Mouse (Mus musculus): Measurements from ENCODE around the gene March6.

March6 gene

DNA sequence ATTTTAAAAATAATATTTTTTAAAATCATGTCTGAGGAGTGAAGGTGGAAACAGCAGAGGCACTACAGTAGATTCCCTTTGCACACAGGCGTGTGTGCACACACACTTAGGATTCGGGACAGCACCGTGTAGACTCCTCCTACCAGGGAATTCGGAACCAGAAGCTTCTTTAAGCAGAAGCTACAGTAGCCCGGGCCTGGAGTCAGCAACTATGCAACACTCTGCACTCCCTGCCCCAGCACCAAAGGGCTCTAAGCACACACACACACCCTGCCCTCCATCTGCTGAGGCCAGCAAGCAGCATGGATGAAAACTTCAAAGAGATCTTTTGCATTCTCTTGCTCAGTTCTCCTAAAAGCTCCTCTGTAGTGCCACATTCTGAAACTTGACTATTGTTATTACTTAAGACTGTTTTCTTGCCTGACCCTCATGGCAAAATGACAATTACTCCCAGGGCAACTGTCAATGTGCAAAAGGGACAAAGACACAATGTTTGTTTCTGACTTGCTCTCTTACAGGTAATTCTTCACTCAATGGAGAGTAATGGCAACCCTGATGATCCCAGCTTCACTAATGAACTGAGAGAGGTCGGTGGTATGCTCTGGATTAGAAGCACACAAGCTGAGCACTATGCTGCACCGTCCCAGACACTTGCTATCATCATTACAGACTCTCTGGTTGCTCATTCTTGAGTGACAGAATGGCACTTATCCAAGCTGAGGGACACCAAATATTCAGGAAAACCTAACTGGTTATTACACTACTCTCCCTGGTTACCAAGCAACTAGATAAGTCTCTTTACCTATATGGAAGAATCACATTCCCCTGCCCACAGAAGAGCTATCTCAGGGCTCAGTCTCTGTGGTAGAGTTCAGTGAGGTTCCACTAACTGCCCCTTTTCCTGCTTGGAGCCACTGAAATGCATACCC, 20.1 kb downstream of the March6 start:
- H3K27me3 ChIP-seq (ENCODE audit: control insufficient read depth, insufficient read depth, low read length, poor library complexity, severe bottlenecking) = no peaks in the 10 kb centered on the region
- no peak for DNase-seq (ENCODE audit: low read depth, low spot score)
- H3K36me3 ChIP-seq (ENCODE audit: control insufficient read depth, insufficient read depth, low read length, poor library complexity, severe bottlenecking) = no peaks in the 10 kb centered on the region

DNA sequence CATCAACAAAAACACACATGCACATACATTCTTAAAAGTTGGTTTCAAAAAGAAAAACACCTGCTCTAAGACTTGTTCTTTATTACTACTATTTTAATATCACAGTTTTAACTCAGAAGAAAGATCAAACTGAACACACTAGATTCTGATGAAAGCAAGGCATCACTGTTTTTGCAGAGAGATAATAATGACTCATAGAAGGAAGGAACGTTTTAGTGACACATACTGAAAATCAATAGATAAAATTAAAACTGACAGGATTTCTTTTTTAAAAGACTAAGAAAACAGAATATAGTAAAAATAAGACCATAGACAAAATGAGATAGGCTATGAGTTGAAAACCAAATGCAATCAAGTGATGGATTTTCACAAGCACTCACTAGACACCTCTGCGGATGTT, 25.8 kb downstream of the March6 start:
- Histone ChIP-seq H3K36me3 (ENCODE audit: control insufficient read depth, insufficient read depth, low read length, poor library complexity, severe bottlenecking) (peaks cover 5% of the 10 kb centered on the region), H3K27me3 (ENCODE audit: control insufficient read depth, insufficient read depth, low read length, poor library complexity, severe bottlenecking) (no peaks in the 10 kb centered on the region)
- no peak for DNase-seq (ENCODE audit: low read depth, low spot score)

DNA sequence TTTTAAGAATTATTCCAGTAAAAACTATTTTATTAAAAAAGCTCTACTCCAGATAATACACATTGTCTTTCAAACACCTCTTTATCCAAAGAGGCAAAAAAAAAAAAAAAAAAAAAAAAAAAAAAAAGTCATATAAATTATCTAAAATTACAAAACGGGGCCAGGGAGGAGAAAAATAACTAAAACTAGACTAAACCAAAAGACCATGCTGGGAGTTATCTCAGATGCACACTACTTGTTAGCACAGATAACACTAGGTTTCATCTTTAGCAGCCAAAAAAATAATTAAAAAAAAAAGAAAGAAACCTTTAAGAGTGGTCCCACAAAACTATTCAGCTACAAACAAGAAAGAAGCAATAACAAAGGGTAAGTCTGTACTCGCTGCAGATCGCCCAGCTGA, 27.4 kb downstream of the March6 start:
- Histone ChIP-seq H3K36me3 (ENCODE audit: control insufficient read depth, insufficient read depth, low read length, poor library complexity, severe bottlenecking) (peaks cover 5% of the 10 kb centered on the region), H3K27me3 (ENCODE audit: control insufficient read depth, insufficient read depth, low read length, poor library complexity, severe bottlenecking) (no peaks in the 10 kb centered on the region)

DNA sequence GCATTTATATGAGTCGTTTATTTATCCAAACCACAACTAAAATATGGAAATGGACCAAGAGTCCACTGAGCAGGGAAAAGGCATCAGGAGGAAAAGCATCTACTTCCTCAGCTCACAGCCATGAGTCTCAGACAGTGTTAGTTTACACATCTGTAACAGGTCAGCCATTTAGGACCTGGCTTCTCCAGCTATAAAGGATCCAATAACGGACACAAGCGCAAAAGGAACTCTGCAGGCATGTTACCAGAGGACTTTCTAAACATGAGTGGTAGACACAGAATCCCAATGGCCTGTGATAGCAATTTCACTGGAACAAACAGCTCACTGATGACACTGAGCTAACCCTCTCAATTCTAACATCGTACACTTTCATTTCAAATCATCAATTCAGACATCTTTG, 27.9 kb downstream of the March6 start:
- DNase-seq (ENCODE audit: low read depth, low spot score) = no peak
- H3K36me3 ChIP-seq (ENCODE audit: control insufficient read depth, insufficient read depth, low read length, poor library complexity, severe bottlenecking) = peaks cover 5% of the 10 kb centered on the region
- no peaks in the 10 kb centered on the region for H3K27me3 ChIP-seq (ENCODE audit: control insufficient read depth, insufficient read depth, low read length, poor library complexity, severe bottlenecking)

More for the DNA sequence above, 27.4 kb downstream of the March6 start:
- DNase-seq (ENCODE audit: low read depth, low spot score) = no peak

DNA sequence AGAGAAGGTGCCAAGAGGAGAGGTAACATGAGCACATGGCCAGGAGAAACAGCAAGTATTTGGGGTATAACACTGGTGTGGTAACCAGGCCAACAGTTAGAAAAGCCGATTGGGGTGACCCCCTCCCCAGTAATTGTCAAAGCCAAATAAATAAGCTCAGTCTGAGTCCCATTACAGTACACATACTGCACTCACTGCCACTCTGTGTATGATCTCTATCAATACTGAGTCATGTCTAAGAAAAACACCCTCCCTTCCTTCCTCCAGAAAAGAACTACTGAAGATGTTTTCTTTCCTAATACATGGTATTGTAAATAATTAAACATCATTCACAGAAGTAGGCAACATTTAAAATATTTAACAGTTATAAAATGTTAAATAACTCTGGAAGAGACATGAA, 28.5 kb downstream of the March6 start:
- Histone ChIP-seq H3K36me3 (ENCODE audit: control insufficient read depth, insufficient read depth, low read length, poor library complexity, severe bottlenecking) (peaks cover 5% of the 10 kb centered on the region), H3K27me3 (ENCODE audit: control insufficient read depth, insufficient read depth, low read length, poor library complexity, severe bottlenecking) (no peaks in the 10 kb centered on the region)
- no peak for DNase-seq (ENCODE audit: low read depth, low spot score)

DNA sequence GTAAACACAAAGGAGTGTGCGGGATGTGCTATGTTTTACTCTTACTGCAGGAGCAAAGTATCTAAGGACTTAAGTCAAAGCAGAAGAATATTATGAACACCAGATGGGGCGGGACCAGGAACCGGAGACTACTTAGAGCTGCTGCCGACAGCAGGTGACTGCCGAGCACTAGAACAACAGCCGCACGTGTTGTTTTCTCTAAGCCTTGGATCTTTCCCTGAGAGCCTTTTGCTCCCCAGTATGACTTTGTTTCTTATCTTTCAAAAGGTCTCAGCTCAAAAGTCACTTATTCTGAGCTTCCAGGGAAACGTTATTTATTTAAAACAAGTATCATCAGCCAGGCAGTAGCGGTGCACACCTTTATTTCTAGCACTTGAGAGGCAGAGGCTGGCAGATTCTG, 36.0 kb downstream of the March6 start:
- peaks cover 6% of the 10 kb centered on the region for H3K36me3 ChIP-seq (ENCODE audit: control insufficient read depth, insufficient read depth, low read length, poor library complexity, severe bottlenecking)
- DNase-seq (ENCODE audit: low read depth, low spot score) = no peak
- H3K27me3 ChIP-seq (ENCODE audit: control insufficient read depth, insufficient read depth, low read length, poor library complexity, severe bottlenecking) = no peaks in the 10 kb centered on the region

DNA sequence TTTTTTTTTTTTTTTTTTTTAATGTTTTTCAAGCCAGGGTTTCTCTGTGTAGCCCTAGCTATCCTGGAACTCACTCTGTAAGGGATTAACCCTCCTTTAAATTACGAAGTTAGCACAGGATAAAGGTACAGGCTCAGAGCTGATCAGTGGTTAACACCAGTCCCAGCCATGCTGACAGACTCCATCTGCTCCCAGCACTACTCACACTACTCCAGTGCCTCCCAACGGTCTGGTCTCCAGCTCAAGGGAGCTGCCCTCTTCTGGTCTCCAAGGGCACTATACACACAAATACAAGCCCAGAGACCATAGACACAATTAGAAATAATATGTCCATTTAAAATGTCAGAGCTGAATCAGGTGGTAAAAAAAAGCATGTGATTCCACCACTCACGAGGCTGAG, 36.5 kb downstream of the March6 start:
- Histone ChIP-seq H3K27me3 (ENCODE audit: control insufficient read depth, insufficient read depth, low read length, poor library complexity, severe bottlenecking) (no peaks in the 10 kb centered on the region), H3K36me3 (ENCODE audit: control insufficient read depth, insufficient read depth, low read length, poor library complexity, severe bottlenecking) (peaks cover 6% of the 10 kb centered on the region)
- DNase-seq (ENCODE audit: low read depth, low spot score) = no peak

DNA sequence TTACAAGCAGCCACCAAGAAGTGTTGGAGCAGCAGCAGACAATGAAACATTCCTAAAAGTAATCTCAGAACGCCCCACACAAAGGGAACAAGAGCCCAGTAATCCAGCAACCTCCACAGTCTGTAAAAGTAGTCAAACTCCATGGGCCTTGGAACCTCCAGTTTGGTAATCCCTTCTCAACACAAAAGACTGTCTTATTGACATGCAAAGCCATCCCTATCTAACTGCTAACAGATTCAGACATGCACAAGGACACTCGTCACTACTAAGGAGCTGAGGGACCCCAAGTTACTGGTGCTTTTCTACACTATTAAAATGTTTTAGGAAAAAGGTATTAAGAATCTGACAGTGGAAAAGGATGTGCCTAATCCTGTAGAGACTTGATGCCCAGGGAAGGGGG, 43.4 kb downstream of the March6 start:
- Histone ChIP-seq H3K27me3 (ENCODE audit: control insufficient read depth, insufficient read depth, low read length, poor library complexity, severe bottlenecking) (no peaks in the 10 kb centered on the region), H3K36me3 (ENCODE audit: control insufficient read depth, insufficient read depth, low read length, poor library complexity, severe bottlenecking) (peaks cover 16% of the 10 kb centered on the region)
- DNase-seq (ENCODE audit: low read depth, low spot score) = no peak

DNA sequence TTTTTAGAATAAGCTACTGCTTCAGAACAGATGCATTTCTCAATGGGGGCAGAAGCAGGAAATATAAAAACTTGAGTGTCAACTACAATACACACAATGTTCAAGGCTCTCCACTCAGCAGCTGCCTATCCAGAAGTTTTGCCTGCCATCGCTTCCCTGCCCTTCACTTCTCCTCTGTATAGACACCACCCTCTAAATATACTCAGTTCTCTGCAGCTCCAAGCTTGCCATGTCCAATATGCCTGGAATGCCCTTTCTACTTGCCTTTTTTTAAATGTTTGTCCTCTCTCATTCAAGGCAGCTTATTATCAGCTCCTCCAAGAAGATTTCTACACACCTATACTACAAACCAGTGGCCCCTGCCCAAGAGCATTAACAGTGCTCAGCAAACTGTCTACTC, 54.2 kb downstream of the March6 start:
- H3K27me3 ChIP-seq (ENCODE audit: control insufficient read depth, insufficient read depth, low read length, poor library complexity, severe bottlenecking) = no peaks in the 10 kb centered on the region
- H3K36me3 ChIP-seq (ENCODE audit: control insufficient read depth, insufficient read depth, low read length, poor library complexity, severe bottlenecking) = peaks cover 13% of the 10 kb centered on the region
- DNase-seq (ENCODE audit: low read depth, low spot score) = no peak

DNA sequence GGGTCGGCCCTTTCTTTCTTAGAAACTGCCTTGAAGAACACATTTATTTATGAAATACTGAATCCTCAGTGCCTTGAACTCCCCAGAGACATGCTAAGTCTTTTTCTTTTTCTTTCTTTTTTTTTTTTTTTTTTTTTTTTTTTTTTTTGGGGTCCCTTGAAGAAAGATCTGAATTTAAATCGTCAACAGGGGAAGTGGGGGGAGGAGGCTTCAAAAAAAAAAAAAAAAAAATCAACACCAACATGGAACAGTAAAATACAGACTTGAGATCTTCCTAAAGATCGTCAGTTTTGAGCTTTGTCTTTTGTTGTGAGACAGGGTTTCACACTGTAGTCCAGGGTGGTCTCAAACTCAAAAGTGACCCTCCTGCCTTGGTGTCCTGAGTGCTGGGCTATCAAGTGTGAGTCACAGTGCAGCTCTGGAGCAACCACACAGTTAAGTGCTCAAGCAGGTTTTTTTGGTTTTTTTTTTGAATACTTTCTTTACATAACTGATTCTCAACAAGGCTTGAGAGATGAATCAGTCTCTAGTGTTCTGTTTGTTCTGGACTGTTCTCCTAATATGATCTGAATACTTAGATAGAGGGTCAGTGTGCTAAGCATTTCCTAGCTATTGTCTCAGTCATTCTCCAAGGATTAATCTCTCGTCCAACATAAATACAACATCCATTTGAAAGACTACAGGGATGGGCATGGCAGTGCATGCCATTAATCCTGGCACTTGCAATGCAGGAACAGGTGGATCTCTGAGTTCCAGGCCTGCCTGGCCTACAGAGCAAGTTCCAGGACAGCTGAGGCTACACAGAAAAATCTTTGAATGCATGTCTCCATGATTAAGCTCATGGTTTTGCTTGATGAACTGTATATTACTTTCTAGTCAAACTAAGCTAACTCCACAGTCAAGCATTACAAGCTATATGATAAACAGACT, 57.9 kb downstream of the March6 start:
- DNase-seq (ENCODE audit: low read depth, low spot score) = no peak
- Histone ChIP-seq H3K27me3 (ENCODE audit: control insufficient read depth, insufficient read depth, low read length, poor library complexity, severe bottlenecking) (no peaks in the 10 kb centered on the region), H3K36me3 (ENCODE audit: control insufficient read depth, insufficient read depth, low read length, poor library complexity, severe bottlenecking) (peaks cover 6% of the 10 kb centered on the region; the same call in 1 of the 2 replicates)

DNA sequence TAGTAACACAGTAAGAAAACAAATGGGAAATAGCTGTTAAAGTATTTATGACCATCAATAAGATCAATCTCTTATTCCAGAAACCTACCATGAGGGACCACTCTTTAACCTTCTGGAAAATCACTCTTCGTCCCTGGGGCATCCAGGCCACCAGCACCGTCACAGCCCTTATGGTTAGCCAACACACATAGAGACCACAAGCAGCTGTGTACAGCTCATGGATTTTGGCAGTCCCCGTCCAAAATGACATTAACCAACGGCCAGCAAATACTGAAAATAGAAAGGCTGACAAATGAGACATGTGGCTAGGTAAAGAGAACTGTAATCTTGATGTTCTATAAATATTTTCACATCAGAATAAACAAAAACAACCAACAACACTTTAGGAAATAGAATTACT, 59.3 kb downstream of the March6 start:
- Histone ChIP-seq H3K36me3 (ENCODE audit: control insufficient read depth, insufficient read depth, low read length, poor library complexity, severe bottlenecking) (peaks cover 2% of the 10 kb centered on the region; the same call in 1 of the 2 replicates), H3K27me3 (ENCODE audit: control insufficient read depth, insufficient read depth, low read length, poor library complexity, severe bottlenecking) (no peaks in the 10 kb centered on the region)
- DNase-seq (ENCODE audit: low read depth, low spot score) = no peak

DNA sequence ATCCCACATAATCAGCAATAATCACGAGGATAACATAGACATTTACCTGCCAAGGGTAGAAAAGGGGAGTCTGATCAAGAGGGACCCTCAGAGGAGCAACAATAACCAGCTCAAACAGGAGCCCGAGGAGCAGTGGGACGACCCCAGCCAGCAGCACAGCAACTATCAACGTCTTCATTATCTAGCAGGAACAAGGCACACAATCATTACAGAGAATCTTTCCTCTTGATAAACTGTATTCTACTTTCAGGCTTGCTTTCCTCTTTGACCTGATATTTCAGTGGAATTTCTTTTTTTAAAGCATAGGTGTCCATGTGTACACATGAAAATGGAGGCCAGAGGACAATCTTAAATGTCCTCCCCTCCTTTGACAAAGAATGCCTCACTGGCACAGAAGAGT, 61.4 kb downstream of the March6 start:
- peaks cover 2% of the 10 kb centered on the region; the same call in 1 of the 2 replicates for H3K36me3 ChIP-seq (ENCODE audit: control insufficient read depth, insufficient read depth, low read length, poor library complexity, severe bottlenecking)
- no peaks in the 10 kb centered on the region; the same call in 1 of the 2 replicates for H3K27me3 ChIP-seq (ENCODE audit: control insufficient read depth, insufficient read depth, low read length, poor library complexity, severe bottlenecking)
- DNase-seq (ENCODE audit: low read depth, low spot score) = no peak

DNA sequence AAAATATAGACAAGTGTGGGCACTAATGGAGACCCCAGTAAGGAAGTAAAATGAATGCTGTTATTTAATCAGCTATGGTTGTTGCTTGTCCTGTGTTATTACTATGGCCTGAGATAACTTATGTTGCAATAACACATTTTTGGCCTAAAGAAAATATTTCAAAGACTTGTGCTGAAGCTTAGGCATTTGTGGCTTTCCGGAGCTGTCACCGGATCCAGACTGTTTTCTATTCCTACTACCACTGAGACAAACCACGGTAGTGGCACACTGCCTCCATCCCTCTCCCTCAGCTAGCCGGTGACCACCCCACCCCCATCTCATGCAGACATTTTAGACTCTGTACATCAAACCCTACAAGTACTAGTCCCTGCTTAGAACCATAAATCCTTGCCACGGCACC, 62.0 kb downstream of the March6 start:
- H3K27me3 ChIP-seq (ENCODE audit: control insufficient read depth, insufficient read depth, low read length, poor library complexity, severe bottlenecking) = no peaks in the 10 kb centered on the region; the same call in 1 of the 2 replicates
- H3K36me3 ChIP-seq (ENCODE audit: control insufficient read depth, insufficient read depth, low read length, poor library complexity, severe bottlenecking) = peaks cover 2% of the 10 kb centered on the region; the same call in 1 of the 2 replicates
- DNase-seq (ENCODE audit: low read depth, low spot score) = no peak

DNA sequence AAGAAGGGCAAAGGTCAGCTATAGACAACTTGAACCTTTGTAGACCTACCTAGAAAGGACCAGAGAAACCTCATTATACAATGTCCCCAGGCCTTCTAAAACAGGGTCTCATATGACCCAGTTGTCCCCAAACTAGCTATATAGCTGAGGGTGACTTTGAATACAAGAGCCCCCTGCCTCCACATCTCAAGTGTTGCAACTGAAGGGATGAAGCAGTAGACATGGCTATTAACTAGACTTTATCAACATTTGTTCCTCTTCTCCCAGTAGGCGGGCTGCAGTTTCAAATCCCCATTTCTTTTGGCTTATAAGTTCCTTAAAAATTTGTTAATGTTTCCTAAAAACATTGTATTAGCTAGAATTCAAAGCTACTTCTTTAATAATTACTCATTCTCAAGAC, 64.1 kb downstream of the March6 start:
- Histone ChIP-seq H3K27me3 (ENCODE audit: control insufficient read depth, insufficient read depth, low read length, poor library complexity, severe bottlenecking) (no peaks in the 10 kb centered on the region; the same call in 1 of the 2 replicates), H3K36me3 (ENCODE audit: control insufficient read depth, insufficient read depth, low read length, poor library complexity, severe bottlenecking) (peaks cover 6% of the 10 kb centered on the region; the same call in 1 of the 2 replicates)
- DNase-seq (ENCODE audit: low read depth, low spot score) = no peak

DNA sequence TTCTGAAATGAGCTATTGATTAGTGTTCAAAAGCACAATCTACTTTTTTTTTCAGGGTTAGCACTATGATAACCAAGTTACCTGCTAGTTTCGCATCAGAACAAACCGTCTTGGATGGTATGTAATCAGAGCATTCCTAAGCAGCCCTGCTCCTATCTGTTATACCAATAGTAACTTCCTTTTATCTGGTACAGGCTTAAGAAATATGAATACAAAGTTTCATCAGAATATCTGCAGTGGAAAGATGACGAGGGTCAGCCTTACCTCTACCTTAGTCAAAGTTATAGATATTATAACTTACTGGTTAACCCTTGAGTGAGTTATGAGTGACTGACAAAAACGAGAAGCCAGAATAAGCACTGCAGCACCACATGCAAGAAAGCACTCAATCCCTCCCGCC, 64.6 kb downstream of the March6 start:
- Histone ChIP-seq H3K27me3 (ENCODE audit: control insufficient read depth, insufficient read depth, low read length, poor library complexity, severe bottlenecking) (no peaks in the 10 kb centered on the region; the same call in none of the 2 replicates), H3K36me3 (ENCODE audit: control insufficient read depth, insufficient read depth, low read length, poor library complexity, severe bottlenecking) (peaks cover 8% of the 10 kb centered on the region; the same call in 1 of the 2 replicates)
- DNase-seq (ENCODE audit: low read depth, low spot score) = no peak
